Mouse (Mus musculus) embryonic fibroblast, embryonic 13.5 days (primary cell): ENCODE results near the gene Cstb. TPM values are rescaled to one million over a fixed set of nuclear protein-coding genes. Genes with fewer than 3 reads are reported as not detected.
"Not testable (repeated sequence)": the region's sequence is repeated elsewhere in the genome, so short reads cannot be mapped to it uniquely, and the experiment has no call there.

ENCODE experiments used
- H3K27ac ChIP-seq: 2 replicates; pipeline ENCODE4 v1.5.1; 2012; ENCODE audit warnings: low read length, control low read depth, inconsistent platforms; ENCODE audit not compliant: insufficient read depth
- H3K4me1 ChIP-seq: 2 replicates; pipeline ENCODE4 v1.6.1; 2011; ENCODE audit warnings: low read length; ENCODE audit not compliant: control insufficient read depth, insufficient read depth
- H3K4me3 ChIP-seq: 2 replicates; pipeline ENCODE4 v1.5.1; 2011; ENCODE audit warnings: mild to moderate bottlenecking, control low read depth, low read length; ENCODE audit not compliant: insufficient read depth
- CTCF ChIP-seq: IDR thresholded peaks from 2 replicates; pipeline ENCODE4 v1.5.1; 2011; ENCODE audit warnings: mild to moderate bottlenecking, control low read depth, low read length, moderate library complexity, borderline replicate concordance; ENCODE audit not compliant: insufficient read depth
- POLR2A ChIP-seq: IDR thresholded peaks from 2 replicates; pipeline ENCODE4 v1.6.1; 2011; ENCODE audit warnings: low read depth, mild to moderate bottlenecking, control low read depth, low read length, moderate library complexity
- polyA plus RNA-seq: library from polyadenylated mRNA; stranded (reverse); fragments of >200 nt; gene quantifications from 2 replicates; pipeline ENCODE4 v1.2.4, GENCODE M21; 2011; ENCODE audit warnings: low read depth; ENCODE audit not compliant: missing spikeins, insufficient read length

Gene Cstb
- polyA plus RNA-seq, 1 experiment = 386 TPM

DNA sequence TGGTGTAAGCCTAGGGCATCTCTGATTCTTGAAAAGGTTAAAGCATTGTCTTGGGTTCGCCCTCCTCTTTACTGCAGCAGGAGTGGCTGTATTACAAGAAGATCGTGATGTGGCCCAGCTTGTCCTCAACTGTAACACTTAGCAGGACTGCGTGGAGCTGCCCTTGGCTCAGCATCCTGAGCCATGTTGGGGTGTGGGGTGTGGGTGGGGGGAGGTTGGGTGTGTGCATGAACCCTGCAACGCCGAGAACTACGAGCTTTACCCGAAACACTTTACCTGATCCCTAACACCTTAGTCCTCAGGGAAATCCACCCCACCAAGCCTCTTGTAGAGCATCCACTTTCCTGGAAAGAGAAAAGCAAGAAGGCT is 12.3 kb upstream of the Cstb start:
- Histone ChIP-seq H3K4me1 (peaks cover 5% of the 10 kb centered on the region), H3K4me3 (peak overlapping the region; percentile 7), H3K27ac (no peak overlapping the region)
- TF ChIP-seq POLR2A = no peak
- no peak for TF ChIP-seq CTCF

DNA sequence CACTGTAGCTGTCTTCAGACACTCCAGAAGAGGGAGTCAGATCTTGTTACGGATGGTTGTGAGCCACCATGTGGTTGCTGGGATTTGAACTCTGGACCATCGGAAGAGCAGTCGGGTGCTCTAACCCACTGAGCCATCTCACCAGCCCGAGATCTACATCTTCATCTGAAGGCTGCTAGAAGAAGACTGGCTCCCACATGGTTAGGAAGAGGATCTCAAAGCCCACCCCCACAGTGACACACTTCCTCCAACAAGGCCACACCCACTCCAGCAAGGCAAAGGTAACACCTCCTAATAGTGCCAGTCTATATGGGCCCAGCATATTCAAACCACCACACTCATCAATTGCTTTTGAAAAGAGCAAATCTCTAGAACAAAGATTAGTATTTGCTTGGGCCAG is 10.5 kb upstream of the Cstb start:
- not testable (repeated sequence) for H3K4me1 ChIP-seq, H3K4me3 ChIP-seq, H3K27ac ChIP-seq

- Histone ChIP-seq H3K4me3 (no peak overlapping the region), H3K27ac (no peak overlapping the region), H3K4me1 (no peaks in the 10 kb centered on the region)
- TF ChIP-seq CTCF (no peak), POLR2A (no peak)
Observed at GRCm38 (mm10) chr10:78417888-78418287, 7.6 kb upstream of the Cstb start.

DNA sequence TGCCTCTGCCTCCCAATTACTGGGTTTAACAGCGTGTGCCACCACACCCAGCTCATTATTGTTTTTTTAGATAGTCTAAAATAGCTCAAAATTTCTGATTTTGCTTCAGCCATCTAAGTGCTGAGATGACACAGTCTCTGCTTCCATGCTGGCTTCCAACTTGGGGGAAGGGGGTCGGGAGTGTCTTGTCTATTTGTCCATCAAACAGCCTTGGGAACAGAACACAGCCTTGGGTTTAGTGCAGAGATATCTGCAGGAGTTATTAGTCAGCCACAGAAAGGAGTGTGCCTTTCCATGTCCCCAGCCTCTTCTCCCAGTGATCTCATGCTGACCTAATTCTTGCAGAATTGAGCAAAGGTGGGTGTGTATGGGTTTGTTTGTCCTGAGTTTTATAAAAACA is 6.7 kb upstream of the Cstb start:
- no peak overlapping the region for H3K27ac ChIP-seq
- H3K4me3 ChIP-seq = no peak overlapping the region
- no peaks in the 10 kb centered on the region for H3K4me1 ChIP-seq
- TF ChIP-seq POLR2A (no peak), CTCF (no peak)

GRCm38 (mm10) chr10:78420929-78421328 is 4.5 kb upstream of the Cstb start:
- TF ChIP-seq CTCF (no peak), POLR2A (no peak)
- no peaks in the 10 kb centered on the region for H3K4me1 ChIP-seq
- H3K27ac ChIP-seq = no peak overlapping the region
- no peak overlapping the region for H3K4me3 ChIP-seq

DNA sequence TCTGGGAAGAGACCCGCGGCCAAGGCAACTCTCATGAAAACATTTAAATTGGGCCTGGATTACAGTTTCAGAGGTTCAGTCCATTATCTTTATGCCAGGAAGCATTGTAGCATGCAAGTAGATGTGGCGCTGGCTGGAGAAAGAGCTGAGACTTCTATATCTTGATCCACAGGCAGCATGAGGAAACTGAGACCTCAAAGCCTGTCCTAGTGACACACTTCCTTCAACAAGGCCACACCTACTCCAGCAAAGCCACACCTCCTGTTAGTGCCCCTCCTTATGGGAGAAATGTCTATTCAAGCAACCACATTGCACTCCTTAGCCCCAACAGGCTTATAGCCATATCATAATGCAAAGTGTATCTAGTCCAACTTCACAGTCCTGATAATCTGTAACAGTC is 2.9 kb upstream of the Cstb start:
- no peak for TF ChIP-seq POLR2A
- TF ChIP-seq CTCF = no peak
- no peak overlapping the region for H3K27ac ChIP-seq
- no peaks in the 10 kb centered on the region for H3K4me1 ChIP-seq
- no peak overlapping the region for H3K4me3 ChIP-seq

DNA sequence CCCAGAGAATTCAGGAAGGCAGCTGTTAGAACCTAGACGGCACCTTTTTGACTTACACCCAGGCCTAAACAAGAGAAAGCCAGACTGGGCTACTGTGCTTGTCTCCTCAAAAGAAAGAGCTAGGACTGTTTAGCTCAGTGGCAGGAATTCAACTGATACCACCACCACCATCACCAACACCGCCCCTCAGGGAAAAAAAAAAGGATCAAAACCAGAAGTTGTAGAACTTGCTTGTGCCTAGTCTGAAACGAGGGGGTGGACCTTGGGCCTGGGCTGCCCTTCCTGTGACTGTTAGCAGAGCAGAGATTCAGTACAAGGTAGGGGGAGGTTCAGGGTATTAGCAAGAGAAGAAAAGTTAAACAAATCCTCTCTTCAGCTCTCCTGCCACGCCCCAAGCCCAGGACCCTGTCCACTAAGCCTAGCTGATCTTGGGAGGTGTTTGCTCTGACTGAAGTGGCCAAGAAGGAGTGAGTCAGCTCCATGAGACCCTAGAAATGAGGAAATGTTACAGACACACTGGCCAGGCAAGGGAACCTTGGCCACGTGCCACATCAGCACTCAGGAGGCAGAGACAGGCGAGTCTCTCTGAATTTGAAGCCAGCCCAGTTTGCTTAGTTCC is 757 bp downstream of the Cstb start:
- H3K4me1 ChIP-seq = no peaks in the 10 kb centered on the region
- H3K4me3 ChIP-seq = peak overlapping the region; percentile 84
- TF ChIP-seq POLR2A (peak; percentile 16; the same call in 1 of the 2 replicates), CTCF (no peak)
- peak overlapping the region; percentile 44 for H3K27ac ChIP-seq

- Histone ChIP-seq H3K4me1 (no peaks in the 10 kb centered on the region), H3K27ac (no peak overlapping the region), H3K4me3 (no peak overlapping the region)
- no peak for TF ChIP-seq CTCF
- TF ChIP-seq POLR2A = no peak
Observed at GRCm38 (mm10) chr10:78428070-78428469, 2.6 kb downstream of the Cstb start.

- H3K27ac ChIP-seq = no peak overlapping the region
- TF ChIP-seq POLR2A (no peak), CTCF (no peak)
- no peak overlapping the region for H3K4me3 ChIP-seq
- no peaks in the 10 kb centered on the region for H3K4me1 ChIP-seq
Observed at GRCm38 (mm10) chr10:78429180-78429579, 3.7 kb downstream of the Cstb start.

DNA sequence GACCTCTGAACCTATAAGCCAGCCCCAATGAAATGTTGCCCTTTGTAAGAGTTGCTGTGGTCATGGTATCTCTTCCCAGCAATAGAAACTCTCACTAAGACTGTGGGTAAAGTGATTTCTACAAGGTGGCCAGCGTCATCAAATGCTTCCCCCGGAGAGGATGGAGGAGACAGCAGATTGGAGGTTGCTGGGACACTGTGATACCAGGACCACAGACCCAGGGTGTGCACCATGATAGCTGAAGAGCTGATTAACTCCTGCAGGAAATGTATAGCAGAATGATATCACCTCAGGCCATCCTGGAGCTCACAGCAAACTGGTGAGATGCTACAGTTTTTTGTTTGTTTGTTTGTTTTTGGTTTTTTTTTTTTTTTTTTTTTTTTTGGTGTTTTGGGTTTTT is 4.3 kb downstream of the Cstb start:
- no peak overlapping the region for H3K4me3 ChIP-seq
- TF ChIP-seq POLR2A (no peak), CTCF (no peak)
- H3K4me1 ChIP-seq = no peaks in the 10 kb centered on the region
- no peak overlapping the region for H3K27ac ChIP-seq

DNA sequence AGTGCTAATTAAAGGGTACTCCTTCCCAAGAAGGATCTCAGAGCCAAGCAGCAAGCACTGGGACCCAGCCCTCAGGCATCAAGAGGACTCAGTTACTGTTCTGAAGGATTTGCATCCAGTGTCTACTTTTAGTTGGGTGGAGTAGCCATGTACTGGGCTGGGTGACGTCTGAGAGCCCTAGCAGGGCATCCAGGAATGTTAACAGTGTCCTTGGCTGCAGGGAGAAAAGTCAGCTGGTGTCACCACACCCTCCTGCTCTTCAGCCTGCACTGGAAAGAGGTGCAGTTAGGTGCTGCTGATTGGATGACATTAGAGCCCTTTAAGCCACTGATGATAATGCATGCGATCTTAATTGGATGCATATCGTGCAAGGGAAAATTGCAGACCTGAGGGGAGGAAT is 7.4 kb downstream of the Cstb start:
- Histone ChIP-seq H3K4me3 (no peak overlapping the region), H3K27ac (no peak overlapping the region), H3K4me1 (no peaks in the 10 kb centered on the region)
- TF ChIP-seq CTCF (no peak), POLR2A (no peak)

- no peaks in the 10 kb centered on the region for H3K4me1 ChIP-seq
- no peak overlapping the region for H3K27ac ChIP-seq
- TF ChIP-seq POLR2A (no peak), CTCF (peak; percentile 69)
- H3K4me3 ChIP-seq = no peak overlapping the region
Observed at GRCm38 (mm10) chr10:78438094-78438493, 12.6 kb downstream of the Cstb start.
